ENCODE assay signal across 25 mouse cellular contexts in the genomic region with DNA sequence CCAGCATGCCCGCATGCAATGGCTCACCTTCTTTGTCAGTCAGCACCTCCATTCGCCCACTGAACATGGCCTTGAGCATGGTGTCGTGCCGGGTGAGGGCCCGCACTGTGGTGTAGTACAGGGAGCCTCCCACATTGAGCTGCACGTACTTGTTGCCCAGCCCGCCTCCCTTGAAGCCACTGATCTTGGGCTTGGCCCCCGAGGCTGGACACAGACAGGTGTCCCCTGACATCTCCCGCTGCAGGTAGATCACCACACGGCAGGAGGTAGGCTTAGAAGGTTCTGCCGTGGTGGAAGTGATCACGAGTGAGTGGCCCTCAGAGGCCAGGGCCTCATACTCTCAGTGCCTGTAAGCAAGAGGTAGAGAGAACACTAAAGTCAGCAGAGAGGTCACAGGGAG. TPM values are rescaled to one million over a fixed set of nuclear protein-coding genes. Genes with fewer than 3 reads are reported as not detected.
DNase-seq lines count a peak whose midpoint lies in the region; ATAC-seq and TF ChIP-seq lines count a peak whose summit lies in the region.
"Had no signal": no experiment of that assay in that cellular context is flagged by ENCODE, and none has a peak within 500 bp of the region (broad histone marks: within the 10 kb centered on the region; RNA-seq: fewer than 3 reads in every experiment).

No protein-coding gene starts in this region.

- H3K4me2 ChIP-seq in heart, embryonic 12.5 days: peak overlapping the region; percentile 8; the same call in 1 of the 2 replicates
- no peak overlapping the region for H3K4me2 ChIP-seq in heart, embryonic 11.5 days
- no peak overlapping the region for H3K4me2 ChIP-seq in hindbrain, embryonic 13.5 days
- no peak overlapping the region for H3K4me2 ChIP-seq in hindbrain, postnatal 0 days (ENCODE audit: low read depth, low read length)
- H3K4me2 ChIP-seq: embryonic facial prominence, embryonic 15.5 days; forebrain, embryonic 15.5 days; midbrain, embryonic 15.5 days; neural tube, embryonic 12.5 days had no signal

- peak overlapping the region; percentile 80 for H3K27ac ChIP-seq in heart, embryonic 12.5 days (ENCODE audit: poor library complexity, severe bottlenecking)
- no peak overlapping the region; the same call in 1 of the 2 replicates for H3K27ac ChIP-seq in heart, embryonic 11.5 days (ENCODE audit: low read depth, low read length)
- H3K27ac ChIP-seq in hindbrain, embryonic 13.5 days: no peak overlapping the region
- no peak overlapping the region for H3K27ac ChIP-seq in hindbrain, postnatal 0 days
- peak overlapping the region; percentile 53; the same call in 1 of the 2 replicates for H3K27ac ChIP-seq in layer of hippocampus, adult 2 months
- H3K27ac ChIP-seq: forebrain, embryonic 15.5 days; liver, embryonic 14.5 days; macrophage; midbrain, embryonic 15.5 days; neural tube, embryonic 12.5 days had no signal

- H3K27me3 ChIP-seq in heart, embryonic 12.5 days (replicated peaks): no peaks in the 10 kb centered on the region
- H3K27me3 ChIP-seq in heart, embryonic 11.5 days (ENCODE audit: control insufficient read depth, insufficient read depth, low read length): no peaks in the 10 kb centered on the region
- no peaks in the 10 kb centered on the region for H3K27me3 ChIP-seq in hindbrain, embryonic 13.5 days
- H3K27me3 ChIP-seq in hindbrain, postnatal 0 days (ENCODE audit: insufficient read depth, low read length): no peaks in the 10 kb centered on the region
- H3K27me3 ChIP-seq: CH12.LX; embryonic facial prominence, embryonic 15.5 days; forebrain, embryonic 15.5 days; midbrain, embryonic 15.5 days; neural tube, embryonic 12.5 days; Patski had no signal

- no peak overlapping the region for H3K4me3 ChIP-seq in heart, embryonic 12.5 days
- H3K4me3 ChIP-seq in heart, embryonic 11.5 days (ENCODE audit: low read depth, low read length): no peak overlapping the region
- H3K4me3 ChIP-seq in hindbrain, embryonic 13.5 days: no peak overlapping the region
- no peak overlapping the region for H3K4me3 ChIP-seq in hindbrain, postnatal 0 days (ENCODE audit: low read length)
- H3K4me3 ChIP-seq in layer of hippocampus, adult 2 months: no peak overlapping the region
- H3K4me3 ChIP-seq: embryonic facial prominence, embryonic 15.5 days; forebrain, embryonic 15.5 days; midbrain, embryonic 15.5 days; neural tube, embryonic 12.5 days had no signal

- no peak overlapping the region for H3K9ac ChIP-seq in heart, embryonic 12.5 days
- H3K9ac ChIP-seq in heart, embryonic 11.5 days (ENCODE audit: low read depth, low read length): no peak overlapping the region
- H3K9ac ChIP-seq in hindbrain, embryonic 13.5 days: 0 out of 2 replicates have a peak overlapping the region, but pooled peaks have one; percentile 24
- no peak overlapping the region for H3K9ac ChIP-seq in hindbrain, postnatal 0 days (replicated peaks; ENCODE audit: low read length)
- H3K9ac ChIP-seq: embryonic facial prominence, embryonic 15.5 days; forebrain, embryonic 15.5 days; liver, embryonic 14.5 days; midbrain, embryonic 15.5 days; neural tube, embryonic 12.5 days had no signal

- no peak for TF ChIP-seq CTCF in hindbrain, postnatal 0 days (IDR thresholded peaks at IDR 0.05; ENCODE audit: low read depth)
- no peak for TF ChIP-seq CTCF in layer of hippocampus, adult 2 months (conservative IDR thresholded peaks at IDR 0.05)

- H3K4me1 ChIP-seq in heart, embryonic 12.5 days (replicated peaks): peaks cover 22% of the 10 kb centered on the region
- peaks cover 10% of the 10 kb centered on the region for H3K4me1 ChIP-seq in heart, embryonic 11.5 days (ENCODE audit: control insufficient read depth, insufficient read depth, low read length)
- peaks cover 10% of the 10 kb centered on the region for H3K4me1 ChIP-seq in hindbrain, embryonic 13.5 days (replicated peaks)
- H3K4me1 ChIP-seq in hindbrain, postnatal 0 days (ENCODE audit: insufficient read depth, low read length): peaks cover 5% of the 10 kb centered on the region

- H3K9me3 ChIP-seq in heart, embryonic 12.5 days (replicated peaks): no peaks in the 10 kb centered on the region
- H3K9me3 ChIP-seq in heart, embryonic 11.5 days (replicated peaks; ENCODE audit: control insufficient read depth, low read length): no peaks in the 10 kb centered on the region
- no peaks in the 10 kb centered on the region for H3K9me3 ChIP-seq in hindbrain, embryonic 13.5 days
- H3K9me3 ChIP-seq in hindbrain, postnatal 0 days (ENCODE audit: low read length): no peaks in the 10 kb centered on the region
- H3K9me3 ChIP-seq: embryonic facial prominence, embryonic 15.5 days; forebrain, embryonic 15.5 days; G1E; midbrain, embryonic 15.5 days; neural tube, embryonic 12.5 days had no signal

- DNase-seq in hindbrain, postnatal 0 days (ENCODE audit: low spot score): no peak
- no peak for DNase-seq in layer of hippocampus, adult 2 months (ENCODE audit: low spot score in 2 of 2)
- DNase-seq in layer of hippocampus, adult 18-20 months (ENCODE audit: low spot score in 2 of 2): no peak
- DNase-seq in lung, adult 18-20 months: no peak
- DNase-seq: adrenal gland, postnatal 36 days; B cell, adult 2 months; cerebellum, adult 11 months; cerebellum, adult 9-11 months; gastrocnemius, postnatal 14 days; kidney, adult 11 months; right cerebral cortex, postnatal 14 days; thymus, postnatal 14 days had no signal

- 87% methylated on average over 12 of the region's 12 CpGs for WGBS in heart, embryonic 12.5 days
- 88% methylated on average over 12 of the region's 12 CpGs for WGBS in heart, embryonic 11.5 days (ENCODE audit: insufficient replicate concordance)
- 88% methylated on average over 12 of the region's 12 CpGs for WGBS in hindbrain, embryonic 13.5 days
- 92% methylated on average over 12 of the region's 12 CpGs for WGBS in hindbrain, postnatal 0 days

- no peak for ATAC-seq in heart, embryonic 12.5 days (ENCODE audit: insufficient number of reproducible peaks, low FRiP score)
- ATAC-seq in heart, embryonic 11.5 days (replicated peaks; ENCODE audit: insufficient number of reproducible peaks, low FRiP score, low TSS enrichment): no peak
- no peak for ATAC-seq in hindbrain, embryonic 13.5 days (ENCODE audit: low FRiP score)
- no peak for ATAC-seq in hindbrain, postnatal 0 days
- ATAC-seq in erythroblast, adult 5-6 weeks (replicated peaks; ENCODE audit: low FRiP score, poor library complexity, severe bottlenecking): 0 out of 2 replicates have a peak, but pooled peaks have one; percentile 34
- ATAC-seq: forebrain, embryonic 15.5 days; midbrain, embryonic 15.5 days; Patski had no signal

- H3K36me3 ChIP-seq in heart, embryonic 12.5 days: peaks cover 60% of the 10 kb centered on the region
- H3K36me3 ChIP-seq in heart, embryonic 11.5 days (ENCODE audit: control insufficient read depth, insufficient read depth, low read length): peaks cover 15% of the 10 kb centered on the region
- peaks cover 57% of the 10 kb centered on the region for H3K36me3 ChIP-seq in hindbrain, embryonic 13.5 days
- peaks cover 41% of the 10 kb centered on the region for H3K36me3 ChIP-seq in hindbrain, postnatal 0 days (ENCODE audit: insufficient read depth, low read length)

RNA-seq across cellular contexts. Expression of a gene that starts 6.1 kb away (rescaled TPM):
- 80.1 and 83.8 TPM in 2 replicates for polyA plus RNA-seq in heart, embryonic 12.5 days (2016; fragmentation: Nextera tagmentation; extraction: Ambion mirVana)
- polyA plus RNA-seq in heart, embryonic 11.5 days (2014; fragmentation: Nextera tagmentation; extraction: Ambion mirVana): 81.1 and 92.5 TPM in 2 replicates
- polyA plus RNA-seq in hindbrain, embryonic 13.5 days (2015; fragmentation: Nextera tagmentation; extraction: Ambion mirVana): 51.9 and 52.4 TPM in 2 replicates
- total RNA-seq in hindbrain, postnatal 0 days (2014; rRNA removed): 36.6 and 46.2 TPM in 2 replicates
- 56.1 and 56.2 TPM in 2 replicates for polyA plus RNA-seq in hindbrain, postnatal 0 days (2015; fragmentation: Nextera tagmentation; extraction: Ambion mirVana)
- total RNA-seq in layer of hippocampus, adult 2 months (2021): 10 to 100 TPM; 29.9 to 31.3 TPM
- 10 to 100 TPM; 29.1 to 29.8 TPM for total RNA-seq in layer of hippocampus, adult 18-20 months (2021)
- 0.58 and 2.1 TPM in 2 replicates for total RNA-seq in erythroblast, adult 5-6 weeks (2015; ENCODE audit: low replicate concordance)
- total RNA-seq in erythroblast, adult 5-6 weeks (2017; ENCODE audit: low replicate concordance): 0.60 and 1.5 TPM in 2 replicates

RNA-seq across cellular contexts. Expression of a gene that starts 6.2 kb away (rescaled TPM):
- polyA plus RNA-seq in heart, embryonic 12.5 days (2016; fragmentation: Nextera tagmentation; extraction: Ambion mirVana): 96.2 and 104 TPM in 2 replicates
- 107 and 114 TPM in 2 replicates for polyA plus RNA-seq in heart, embryonic 11.5 days (2014; fragmentation: Nextera tagmentation; extraction: Ambion mirVana)
- polyA plus RNA-seq in hindbrain, embryonic 13.5 days (2015; fragmentation: Nextera tagmentation; extraction: Ambion mirVana): 118 and 124 TPM in 2 replicates
- 96.2 and 109 TPM in 2 replicates for total RNA-seq in hindbrain, postnatal 0 days (2014; rRNA removed)
- polyA plus RNA-seq in hindbrain, postnatal 0 days (2015; fragmentation: Nextera tagmentation; extraction: Ambion mirVana): 123 and 136 TPM in 2 replicates
- 10 to 100 TPM; 77.7 to 80.2 TPM for total RNA-seq in layer of hippocampus, adult 2 months (2021)
- 10 to 100 TPM; 73.8 to 78.2 TPM for total RNA-seq in layer of hippocampus, adult 18-20 months (2021)
- 31.5 and 42.0 TPM in 2 replicates for total RNA-seq in erythroblast, adult 5-6 weeks (2015; ENCODE audit: low replicate concordance)
- total RNA-seq in erythroblast, adult 5-6 weeks (2017; ENCODE audit: low replicate concordance): 49.2 and 62.7 TPM in 2 replicates

RNA-seq across cellular contexts. Expression of a gene that starts 18.0 kb away (rescaled TPM):
- polyA plus RNA-seq in heart, embryonic 12.5 days (2016; fragmentation: Nextera tagmentation; extraction: Ambion mirVana): 146 TPM in 2 replicates
- polyA plus RNA-seq in heart, embryonic 11.5 days (2014; fragmentation: Nextera tagmentation; extraction: Ambion mirVana): 130 and 154 TPM in 2 replicates
- 185 and 190 TPM in 2 replicates for polyA plus RNA-seq in hindbrain, embryonic 13.5 days (2015; fragmentation: Nextera tagmentation; extraction: Ambion mirVana)
- 134 and 143 TPM in 2 replicates for total RNA-seq in hindbrain, postnatal 0 days (2014; rRNA removed)
- polyA plus RNA-seq in hindbrain, postnatal 0 days (2015; fragmentation: Nextera tagmentation; extraction: Ambion mirVana): 165 and 170 TPM in 2 replicates
- 100 to 1,000 TPM; 121 to 122 TPM for total RNA-seq in layer of hippocampus, adult 2 months (2021)
- 100 to 1,000 TPM; 118 to 119 TPM for total RNA-seq in layer of hippocampus, adult 18-20 months (2021)
- 6.9 and 17.5 TPM in 2 replicates for total RNA-seq in erythroblast, adult 5-6 weeks (2015; ENCODE audit: low replicate concordance)
- 7.8 and 13.4 TPM in 2 replicates for total RNA-seq in erythroblast, adult 5-6 weeks (2017; ENCODE audit: low replicate concordance)

RNA-seq across cellular contexts. Expression of a gene that starts 18.0 kb away (rescaled TPM):
- 49.6 and 49.9 TPM in 2 replicates for polyA plus RNA-seq in heart, embryonic 12.5 days (2016; fragmentation: Nextera tagmentation; extraction: Ambion mirVana)
- polyA plus RNA-seq in heart, embryonic 11.5 days (2014; fragmentation: Nextera tagmentation; extraction: Ambion mirVana): 57.0 and 63.9 TPM in 2 replicates
- 93.6 and 101 TPM in 2 replicates for polyA plus RNA-seq in hindbrain, embryonic 13.5 days (2015; fragmentation: Nextera tagmentation; extraction: Ambion mirVana)
- 40.3 and 42.1 TPM in 2 replicates for total RNA-seq in hindbrain, postnatal 0 days (2014; rRNA removed)
- 84.8 and 86.9 TPM in 2 replicates for polyA plus RNA-seq in hindbrain, postnatal 0 days (2015; fragmentation: Nextera tagmentation; extraction: Ambion mirVana)
- 10 to 100 TPM; 44.2 to 45.7 TPM for total RNA-seq in layer of hippocampus, adult 2 months (2021)
- total RNA-seq in layer of hippocampus, adult 18-20 months (2021): 10 to 100 TPM; 44.8 to 47.1 TPM
- total RNA-seq in erythroblast, adult 5-6 weeks (2015; ENCODE audit: low replicate concordance): 3.8 and 13.8 TPM in 2 replicates
- total RNA-seq in erythroblast, adult 5-6 weeks (2017; ENCODE audit: low replicate concordance): 4.0 and 5.3 TPM in 2 replicates

RNA-seq across cellular contexts. Expression of a gene that starts 20.6 kb away (rescaled TPM):
- polyA plus RNA-seq in heart, embryonic 12.5 days (2016; fragmentation: Nextera tagmentation; extraction: Ambion mirVana): 58.4 and 65.9 TPM in 2 replicates
- polyA plus RNA-seq in heart, embryonic 11.5 days (2014; fragmentation: Nextera tagmentation; extraction: Ambion mirVana): 82.4 and 88.3 TPM in 2 replicates
- polyA plus RNA-seq in hindbrain, embryonic 13.5 days (2015; fragmentation: Nextera tagmentation; extraction: Ambion mirVana): 28.5 and 30.5 TPM in 2 replicates
- 39.0 and 44.5 TPM in 2 replicates for total RNA-seq in hindbrain, postnatal 0 days (2014; rRNA removed)
- 42.8 and 43.5 TPM in 2 replicates for polyA plus RNA-seq in hindbrain, postnatal 0 days (2015; fragmentation: Nextera tagmentation; extraction: Ambion mirVana)
- total RNA-seq in layer of hippocampus, adult 2 months (2021): 10 to 100 TPM; 10.6 to 12.2 TPM
- total RNA-seq in layer of hippocampus, adult 18-20 months (2021): 10 to 100 TPM; 11.7 to 14.6 TPM
- 15.0 and 15.9 TPM in 2 replicates for total RNA-seq in erythroblast, adult 5-6 weeks (2015; ENCODE audit: low replicate concordance)
- 3.5 and 7.2 TPM in 2 replicates for total RNA-seq in erythroblast, adult 5-6 weeks (2017; ENCODE audit: low replicate concordance)

Comparison
In these comparisons a context has a peak if more than half of its experiments do, and no peak if none do; other contexts are left out.
1. H3K27ac ChIP-seq: peak in heart, embryonic 12.5 days (single experiment) and layer of hippocampus, adult 2 months (single experiment); none in heart, embryonic 11.5 days (single experiment), hindbrain, embryonic 13.5 days (single experiment) and hindbrain, postnatal 0 days (single experiment).
2. RNA of a gene that starts 6.1 kb away (total RNA-seq): 36.6 to 46.2 TPM in hindbrain, postnatal 0 days, 29.9 to 31.3 TPM in layer of hippocampus, adult 2 months and 29.1 to 29.8 TPM in layer of hippocampus, adult 18-20 months; 0.58 to 2.1 TPM in erythroblast, adult 5-6 weeks; every median in the first group is over 4 times any median in the second.